Mouse (Mus musculus) cerebellum, postnatal 36 days (tissue): ENCODE measurements at regions not wholly inside any gene's neighbourhood (a gene's known extent, or its start where the extent isn't known, plus 50 kb on each side); places are given as distances from the start of the nearest gene placed in this dataset.

Source experiments
- DNase-seq, 2 experiments: peaks; one replicate each; pipeline ENCODE4 v3.0.0; 2021 to 2022; ENCODE audit warnings: mixed read lengths in 2 of 2

DNA sequence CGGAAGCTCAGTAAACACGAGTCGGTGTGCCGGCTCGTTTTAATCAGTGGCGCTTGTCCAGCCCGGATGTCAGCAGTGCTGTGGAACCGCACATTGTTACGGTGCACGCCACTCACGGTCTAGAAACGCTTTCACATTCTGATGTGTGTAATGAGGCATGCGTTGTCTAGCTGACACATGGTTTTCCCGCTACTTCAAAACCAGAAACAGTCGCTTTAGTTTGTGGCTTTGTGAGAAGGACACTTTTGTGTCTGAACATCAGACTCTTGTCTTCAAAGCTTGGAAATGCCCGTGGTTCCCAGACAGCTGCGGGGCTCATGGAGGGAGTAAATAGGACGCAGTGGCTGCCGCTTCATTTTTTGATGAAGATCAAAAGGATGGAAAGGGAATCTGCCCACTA, 77.0 kb upstream of the Lgr5 start:
- DNase-seq: peak; percentile 8 to 15

DNA sequence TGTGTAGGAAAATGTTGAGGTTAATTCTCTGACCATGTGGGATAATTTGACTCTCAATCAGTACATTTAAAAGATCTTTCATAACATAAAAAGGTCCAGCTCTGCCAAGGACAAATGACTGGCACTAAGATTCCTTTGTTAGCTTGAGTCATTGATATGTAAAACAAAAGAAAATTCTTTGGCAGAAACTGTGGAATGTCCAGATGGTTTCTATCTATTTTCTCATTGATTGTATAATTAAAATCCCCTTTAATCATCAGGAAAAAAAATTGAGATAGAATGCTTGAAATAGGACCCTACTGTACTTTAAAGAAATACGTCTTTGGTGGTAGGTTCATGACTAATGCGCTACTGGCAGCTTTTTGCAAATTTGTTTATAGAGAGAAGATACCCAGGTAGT, 89.1 kb upstream of the Lgr5 start:
- no peak for DNase-seq

DNA sequence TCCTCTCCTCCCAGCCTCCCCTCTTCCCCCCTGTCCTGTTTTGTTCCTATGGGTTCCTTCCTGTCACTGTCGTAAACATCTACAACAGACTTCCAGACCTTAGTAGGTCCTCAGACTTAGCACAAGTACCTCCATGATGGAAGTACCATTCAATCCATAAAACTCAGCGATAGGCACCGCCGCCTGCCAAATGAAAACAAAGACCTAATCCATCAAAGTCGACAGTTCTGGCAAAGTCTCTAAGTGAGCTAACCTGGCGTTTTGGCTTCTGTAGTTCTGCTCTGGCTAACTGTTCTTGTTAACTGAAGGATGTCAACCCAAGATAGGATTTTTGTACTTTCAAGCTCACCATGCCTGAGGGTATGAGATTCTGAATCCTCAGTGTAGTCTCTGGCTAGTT, 93.5 kb upstream of the Lgr5 start:
- no peak for DNase-seq

- DNase-seq: no peak
These were observed 104.4 kb upstream of the Lgr5 start for GRCm38 (mm10) chr10:115691939-115692338.

DNA sequence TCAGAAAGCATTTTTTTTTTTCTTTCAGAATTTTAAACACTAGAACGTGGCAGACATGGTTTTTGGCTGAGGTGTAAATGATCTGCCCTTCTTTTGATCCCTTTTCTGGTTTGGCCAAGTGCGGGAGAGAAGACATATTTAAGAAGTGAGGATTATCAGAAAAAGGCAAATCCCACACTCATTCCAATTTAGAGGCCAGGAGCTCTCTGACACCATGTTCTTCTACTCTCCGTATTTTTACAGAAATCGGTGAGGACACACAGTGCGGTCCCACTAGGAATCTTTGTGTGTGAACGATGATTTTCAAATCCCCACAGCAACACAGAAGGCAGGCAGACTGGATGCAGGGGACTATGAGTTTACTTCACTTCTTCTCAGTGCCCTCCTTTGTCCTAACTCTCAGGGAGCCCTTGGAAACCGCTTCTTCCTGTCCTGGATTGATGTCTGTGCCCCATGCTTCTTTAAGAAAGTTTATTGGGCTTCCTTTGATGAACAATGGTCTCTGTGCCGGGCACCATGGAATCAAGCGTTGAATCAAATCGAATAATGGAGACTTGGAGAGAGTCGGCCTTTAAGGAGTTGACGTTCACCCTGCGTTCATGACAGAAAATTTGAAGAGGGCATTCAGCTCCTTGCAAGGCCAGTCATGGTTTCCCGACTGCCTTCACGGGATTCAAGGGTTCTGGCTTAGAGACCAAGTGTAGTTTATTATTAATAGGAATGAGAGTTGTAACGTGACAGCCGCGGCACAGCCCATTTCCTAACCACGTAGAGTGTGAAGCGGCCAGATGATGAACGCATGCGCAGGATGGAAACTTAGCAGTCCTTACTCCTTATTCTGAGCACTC, 106.6 kb upstream of the Lgr5 start:
- no peak for DNase-seq

DNA sequence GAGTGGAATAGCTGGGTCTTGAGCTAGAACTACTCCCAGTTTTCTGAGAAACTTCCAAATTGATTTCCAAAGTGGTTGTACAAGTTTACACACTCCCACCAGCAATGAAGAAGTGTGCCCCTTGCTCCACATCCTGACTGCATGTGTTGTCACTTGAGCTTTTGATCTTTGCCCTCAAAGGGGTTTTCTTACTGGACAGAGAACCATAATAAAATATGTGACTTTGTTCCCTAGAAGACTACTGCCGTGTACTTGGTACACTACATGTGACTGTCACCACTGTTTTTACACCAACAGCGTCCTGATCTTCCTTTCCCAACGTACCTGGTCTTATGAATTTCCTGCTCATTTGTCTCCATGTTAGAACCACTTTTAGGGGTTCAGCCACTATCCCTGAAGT, 114.3 kb upstream of the Tspan8 start:
- DNase-seq: no peak

DNA sequence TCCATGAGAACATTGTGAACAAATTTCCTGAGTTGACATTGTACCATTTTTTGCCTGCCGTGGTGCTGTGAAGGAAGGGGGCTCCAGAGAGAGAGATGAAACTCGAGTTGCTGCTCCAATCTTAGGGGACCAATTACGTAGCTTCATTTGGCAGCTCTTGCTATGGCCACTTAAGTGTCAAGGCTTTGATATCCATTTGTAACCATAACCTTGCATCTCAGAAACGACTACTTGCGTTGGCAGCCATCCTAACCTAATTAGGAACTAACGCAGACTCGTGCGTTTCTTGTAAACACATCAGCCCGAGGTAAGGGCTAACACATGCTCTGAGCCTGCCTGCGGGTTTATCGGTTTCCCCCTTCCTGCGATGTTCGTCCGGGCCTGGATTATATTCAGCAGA, 108.0 kb upstream of the Tspan8 start:
- DNase-seq: no peak

GRCm38 (mm10) chr10:115713896-115714295, 102.7 kb upstream of the Tspan8 start:
- DNase-seq: no peak

DNA sequence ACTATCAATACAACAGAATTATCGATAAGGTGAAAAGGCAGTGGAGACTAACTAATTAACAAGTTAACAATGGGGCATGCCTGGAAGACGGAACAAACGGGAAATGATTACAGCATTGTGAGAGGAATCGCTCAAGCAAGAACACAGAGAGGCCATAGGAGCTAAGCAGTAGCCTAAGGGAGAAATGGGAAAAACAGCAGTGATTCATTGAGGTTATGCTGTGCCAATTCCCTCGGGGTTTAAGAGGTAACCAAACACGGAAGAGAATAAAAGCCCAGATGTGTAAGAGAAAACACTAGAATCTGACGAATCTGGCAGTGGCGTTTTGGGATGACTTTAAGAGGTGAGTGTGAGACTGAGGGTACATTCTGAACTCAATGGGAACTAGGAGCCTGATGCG, 100.5 kb upstream of the Tspan8 start:
- no peak for DNase-seq

GRCm38 (mm10) chr10:115717064-115717463, 99.6 kb upstream of the Tspan8 start:
- DNase-seq: no peak

DNA sequence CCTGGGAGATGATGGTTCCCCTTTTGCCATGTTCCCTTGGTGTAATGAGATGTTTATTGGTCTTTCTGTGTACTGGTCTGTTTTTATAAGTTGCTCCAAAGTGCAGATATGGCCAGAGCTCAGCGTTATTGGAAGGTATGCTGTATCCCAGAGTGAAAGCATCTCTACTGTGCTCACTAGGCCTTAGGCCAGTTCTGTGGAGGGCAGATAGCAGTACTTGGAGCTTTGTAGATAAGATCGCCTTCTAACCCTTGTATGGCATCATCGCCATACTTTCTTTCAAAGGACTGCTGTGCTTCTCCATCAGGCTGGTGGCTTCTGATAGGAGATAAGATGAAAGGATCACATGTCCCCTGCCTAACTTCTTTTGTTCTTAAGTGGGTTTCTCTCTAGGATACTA, 94.0 kb upstream of the Tspan8 start:
- DNase-seq: no peak

DNA sequence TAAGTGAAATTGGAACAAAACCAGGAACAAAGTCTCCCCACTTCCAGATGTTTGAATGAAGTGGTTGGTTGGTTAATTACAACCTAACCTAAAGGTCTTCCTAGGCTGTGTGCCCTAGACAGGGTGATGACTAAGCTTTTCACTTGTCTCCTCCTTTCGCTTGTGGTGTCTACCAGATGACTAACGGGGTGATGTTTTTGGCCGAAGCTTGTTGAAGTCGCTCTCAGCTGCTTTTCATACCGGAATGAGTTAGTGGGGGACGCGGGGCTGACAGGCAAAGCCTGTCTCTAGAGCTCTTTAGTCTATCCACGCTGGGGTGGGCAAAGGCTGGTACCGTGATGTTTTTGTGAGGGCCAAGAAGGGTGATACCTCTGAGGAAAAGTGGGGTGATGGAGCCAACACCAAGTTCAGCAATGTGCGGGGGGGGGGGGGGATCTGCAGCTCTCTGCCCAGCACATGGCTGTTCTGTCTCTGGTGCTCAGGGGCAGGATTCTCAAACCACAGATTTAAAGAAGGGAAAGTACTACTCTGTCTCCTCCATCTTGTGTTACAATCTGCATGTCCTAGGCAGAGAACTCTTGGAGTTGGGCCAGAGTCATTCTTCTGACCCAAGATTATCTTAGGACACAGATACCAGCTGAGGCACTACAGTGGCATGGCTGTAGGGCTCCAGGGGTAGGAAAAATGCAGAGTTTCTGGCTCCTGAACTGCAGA, 73.8 kb upstream of the Tspan8 start:
- no peak for DNase-seq

DNA sequence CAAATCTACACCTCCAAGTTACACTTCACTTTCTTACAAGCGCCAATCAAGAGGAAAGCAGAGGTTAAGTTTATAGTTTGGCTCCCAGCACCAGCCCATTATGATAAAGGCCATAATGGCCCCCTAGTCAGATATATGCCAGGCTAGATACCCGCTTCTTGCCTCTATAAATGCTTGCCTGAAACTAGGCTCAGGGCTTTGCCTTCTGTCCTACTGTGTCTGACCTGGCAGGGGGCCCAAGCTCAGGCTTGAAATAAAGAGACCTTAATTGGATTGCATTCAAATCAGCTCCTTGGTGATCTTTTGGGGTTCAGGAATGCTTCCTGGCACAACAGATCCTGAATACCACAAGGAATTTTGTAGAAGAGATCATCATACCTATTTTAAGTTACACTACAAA, 66.8 kb upstream of the Tspan8 start:
- DNase-seq: peak in 1 of 2 experiments; percentile 3

- DNase-seq: no peak
These were observed 66.4 kb upstream of the Tspan8 start for GRCm38 (mm10) chr10:115750250-115750649.

DNA sequence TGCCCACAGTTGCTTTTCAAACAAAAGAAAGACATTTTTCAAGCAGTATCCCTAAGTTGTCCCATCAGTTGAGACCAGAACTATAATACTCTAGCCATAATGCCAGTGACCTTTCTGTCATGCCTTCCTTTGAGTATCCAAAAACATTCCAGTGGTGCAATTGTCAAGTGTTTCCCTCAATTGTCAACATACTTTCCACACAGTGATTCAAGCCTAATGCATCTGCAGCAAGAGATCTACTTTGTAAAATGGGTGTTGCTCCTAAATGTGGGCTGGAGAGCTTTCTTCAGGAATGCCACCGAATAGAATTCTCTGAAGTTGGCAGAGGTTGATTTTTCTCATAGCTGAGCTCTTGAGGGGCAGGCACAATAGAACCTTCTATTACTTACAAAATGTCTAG, 58.0 kb upstream of the Tspan8 start:
- no peak for DNase-seq
